Mouse (Mus musculus): ENCODE measurements at regions not wholly inside any gene's neighbourhood (a gene's known extent, or its start where the extent isn't known, plus 50 kb on each side); places are given as distances from the start of the nearest gene placed in this dataset.
"Not testable (repeated sequence)": the region's sequence is repeated elsewhere in the genome, so short reads cannot be mapped to it uniquely, and the experiment has no call there.

DNA sequence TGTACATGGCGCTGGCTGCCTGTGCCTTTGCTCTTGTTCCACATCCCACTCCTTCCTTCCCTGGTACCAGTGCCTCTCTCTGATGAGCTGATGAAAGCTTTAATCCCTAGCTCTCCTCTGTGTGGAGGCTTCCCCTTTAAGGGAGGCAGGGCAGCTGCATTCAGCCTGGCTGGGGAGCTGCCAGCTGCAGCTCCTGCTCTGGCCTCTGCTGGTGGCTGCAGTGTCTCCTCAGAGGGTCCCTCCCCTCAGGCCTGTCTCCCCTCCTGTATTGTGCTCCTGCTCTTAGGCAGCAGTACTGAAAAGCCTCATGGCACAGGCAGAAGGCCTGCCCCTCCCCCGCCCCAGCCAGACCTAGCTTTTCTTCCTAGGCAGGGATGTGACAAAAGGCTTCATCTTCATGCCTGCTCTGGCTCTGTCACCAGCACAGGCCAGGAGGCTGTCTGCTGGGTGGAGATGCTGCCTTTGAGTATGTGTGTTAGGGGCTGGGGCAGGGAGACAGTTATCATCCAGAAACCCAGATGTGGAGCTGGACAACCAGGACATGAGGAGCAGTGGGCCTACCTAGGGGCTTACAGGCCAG is 97.7 kb upstream of the Zcchc13 start:
- not testable (repeated sequence) for DNase-seq (ENCODE audit: low spot score in 2 of 2)

DNA sequence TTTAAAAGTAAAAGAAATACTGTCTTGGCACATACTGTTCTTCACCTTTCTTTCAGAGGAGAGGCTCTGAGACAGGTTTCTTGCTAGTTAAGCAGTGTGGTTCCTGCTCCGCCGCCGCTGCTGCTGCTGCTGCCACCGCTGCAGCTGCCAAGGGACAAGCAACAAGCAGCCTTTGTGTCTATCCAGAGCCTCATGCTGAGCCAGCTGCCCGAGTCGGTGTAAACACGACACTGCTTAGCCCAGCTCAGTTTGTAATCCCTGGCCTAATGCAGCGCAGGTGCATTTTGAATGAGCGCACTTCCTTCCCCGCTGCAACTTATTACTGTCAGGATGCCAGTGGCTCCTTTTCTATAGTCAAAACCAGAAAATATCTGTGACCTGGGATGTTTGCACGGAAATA is 97.1 kb upstream of the Zcchc13 start:
- DNase-seq (ENCODE audit: low spot score in 2 of 2) = no peak

DNA sequence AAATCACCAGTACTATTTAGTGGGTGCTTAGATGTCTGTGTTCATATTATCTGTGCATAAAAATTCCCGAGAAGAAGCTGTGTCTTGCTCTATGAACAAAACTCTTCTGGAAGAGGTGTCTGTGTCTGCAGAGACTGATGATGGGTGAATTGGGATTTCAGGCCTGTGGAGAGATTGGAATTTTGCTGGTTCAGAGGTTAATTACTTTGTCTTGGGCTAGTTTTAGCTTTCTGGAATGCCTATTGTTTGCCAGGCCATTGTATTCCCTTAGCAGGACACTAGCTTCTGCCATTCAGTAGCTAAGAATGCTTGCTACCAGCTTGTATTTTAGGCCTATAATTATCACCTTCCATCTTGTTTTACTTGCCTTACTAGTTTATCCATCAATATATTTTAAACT is 96.6 kb upstream of the Zcchc13 start:
- DNase-seq (ENCODE audit: low spot score in 2 of 2) = no peak

DNA sequence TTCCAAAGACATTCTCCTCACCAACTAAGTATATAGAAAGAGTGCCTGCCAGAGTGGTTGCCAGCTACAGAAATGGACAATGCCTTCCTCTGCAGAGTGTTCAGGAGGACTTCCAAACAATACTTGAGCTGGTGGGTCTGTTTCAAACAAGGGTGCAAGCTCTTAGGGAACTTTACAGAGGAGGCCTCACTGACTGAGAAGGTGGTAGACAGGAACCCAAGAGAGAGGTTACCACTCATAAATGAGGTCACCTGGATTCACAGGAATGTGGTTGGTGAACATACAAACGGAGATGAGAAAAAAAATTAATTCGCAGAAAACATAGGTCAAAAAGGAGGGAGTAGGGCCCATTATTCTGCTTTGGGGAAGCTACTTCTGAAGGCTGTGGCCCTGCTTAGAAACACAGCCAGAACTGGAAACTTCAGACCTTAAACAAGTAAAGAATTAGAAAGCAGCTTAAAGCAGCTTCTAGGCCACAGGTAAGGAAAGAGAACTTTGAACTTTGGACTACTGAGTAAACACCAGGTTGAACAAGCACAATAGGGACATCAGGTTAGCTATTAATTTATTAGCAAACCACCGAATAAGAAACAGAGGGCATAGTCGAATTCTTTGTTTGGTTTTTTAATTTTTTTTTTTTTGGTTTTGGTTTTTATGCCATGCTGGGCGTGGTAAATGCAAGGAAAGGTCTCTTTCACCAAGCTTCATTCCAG is 83.7 kb upstream of the Zcchc13 start:
- no peak for DNase-seq (ENCODE audit: low spot score in 2 of 2)

DNA sequence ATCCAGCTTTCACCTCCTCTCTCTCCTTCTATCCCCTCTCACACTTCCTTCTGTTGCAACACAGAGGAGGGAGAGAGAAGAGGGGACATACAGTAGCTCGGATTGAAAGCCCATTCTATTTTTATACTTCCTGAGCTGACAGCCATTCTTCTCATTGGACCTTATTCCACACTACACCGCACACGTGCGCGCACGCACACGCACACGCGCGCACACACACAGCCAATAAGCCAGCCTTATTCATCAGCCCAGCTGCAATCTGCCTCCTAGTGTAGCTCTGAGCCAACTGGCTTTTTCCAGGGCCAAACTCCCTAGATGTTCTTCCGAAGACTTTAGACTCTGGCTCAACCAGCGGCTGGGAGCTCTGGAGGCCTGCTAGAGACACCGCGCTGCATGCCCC is 79.1 kb upstream of the Zcchc13 start:
- no peak for DNase-seq (ENCODE audit: low spot score in 2 of 2)

DNA sequence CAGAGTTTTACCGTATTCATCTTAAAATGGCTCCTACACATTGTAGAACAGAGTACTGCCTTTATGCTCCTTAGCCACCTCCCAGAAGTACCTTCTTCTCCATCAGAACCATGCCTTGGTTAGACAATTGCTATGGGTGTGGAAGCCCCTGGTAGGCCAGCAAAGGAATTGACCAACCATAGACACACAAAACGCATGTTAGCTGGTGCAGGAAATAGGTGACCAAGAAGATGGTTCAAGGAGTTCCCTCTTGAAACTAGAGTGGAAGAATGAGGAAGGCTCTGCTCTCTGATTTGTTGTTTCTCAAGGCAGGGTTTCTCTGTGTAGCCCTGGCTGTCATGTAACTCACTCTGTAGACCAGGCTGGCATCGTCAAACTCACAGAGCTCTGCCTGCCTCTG is 77.2 kb upstream of the Zcchc13 start:
- DNase-seq (ENCODE audit: low spot score in 2 of 2) = no peak

DNA sequence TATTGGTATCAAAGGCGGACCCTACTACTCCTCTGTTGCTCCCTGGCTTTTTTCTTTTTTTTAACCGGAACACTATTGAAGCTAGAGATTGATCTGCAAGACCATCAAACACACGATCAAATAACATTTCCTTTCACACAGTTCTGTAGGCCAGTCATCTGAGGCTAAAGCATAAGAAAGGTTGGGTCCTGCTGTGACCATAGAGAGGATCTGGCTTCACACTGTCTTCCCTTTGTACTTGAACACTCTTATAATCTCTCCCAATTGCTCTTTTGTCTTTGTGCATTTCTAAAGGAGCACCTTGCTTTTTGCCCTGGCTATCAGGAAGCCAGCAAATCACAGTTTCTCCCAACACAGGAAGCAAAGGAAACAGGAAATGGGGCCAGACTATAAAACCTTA is 76.8 kb upstream of the Zcchc13 start:
- DNase-seq (ENCODE audit: low spot score in 2 of 2) = no peak

DNA sequence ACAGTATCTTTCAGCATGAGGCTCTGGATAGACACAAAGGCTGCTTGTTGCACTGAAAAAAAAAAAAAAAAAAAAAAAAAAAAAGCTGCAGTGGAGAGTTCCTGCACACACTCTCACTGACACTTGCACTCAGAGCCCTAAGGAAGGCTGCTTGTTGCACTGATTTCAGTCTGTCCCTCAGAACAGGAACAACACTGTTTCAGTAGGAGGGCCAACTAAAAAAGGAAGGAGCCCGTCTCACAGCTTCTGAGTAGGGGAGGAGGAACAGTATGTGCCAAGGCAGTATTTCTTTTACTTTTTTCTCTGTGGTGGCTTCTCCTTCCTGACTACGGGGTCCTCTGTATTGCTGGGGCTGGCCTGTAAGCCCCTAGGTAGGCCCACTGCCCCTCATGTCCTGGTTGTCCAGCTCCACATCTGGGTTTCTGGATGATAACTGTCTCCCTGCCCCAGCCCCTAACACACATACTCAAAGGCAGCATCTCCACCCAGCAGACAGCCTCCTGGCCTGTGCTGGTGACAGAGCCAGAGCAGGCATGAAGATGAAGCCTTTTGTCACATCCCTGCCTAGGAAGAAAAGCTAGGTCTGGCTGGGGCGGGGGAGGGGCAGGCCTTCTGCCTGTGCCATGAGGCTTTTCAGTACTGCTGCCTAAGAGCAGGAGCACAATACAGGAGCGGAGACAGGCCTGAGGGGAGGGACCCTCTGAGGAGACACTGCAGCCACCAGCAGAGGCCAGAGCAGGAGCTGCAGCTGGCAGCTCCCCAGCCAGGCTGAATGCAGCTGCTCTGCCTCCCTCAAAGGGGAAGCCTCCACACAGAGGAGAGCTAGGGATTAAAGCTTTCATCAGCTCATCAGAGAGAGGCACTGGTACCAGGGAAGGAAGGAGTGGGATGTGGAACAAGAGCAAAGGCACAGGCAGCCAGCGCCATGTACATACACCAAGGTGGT is 75.1 kb upstream of the Zcchc13 start:
- not testable (repeated sequence) for DNase-seq (ENCODE audit: low spot score in 2 of 2)

DNA sequence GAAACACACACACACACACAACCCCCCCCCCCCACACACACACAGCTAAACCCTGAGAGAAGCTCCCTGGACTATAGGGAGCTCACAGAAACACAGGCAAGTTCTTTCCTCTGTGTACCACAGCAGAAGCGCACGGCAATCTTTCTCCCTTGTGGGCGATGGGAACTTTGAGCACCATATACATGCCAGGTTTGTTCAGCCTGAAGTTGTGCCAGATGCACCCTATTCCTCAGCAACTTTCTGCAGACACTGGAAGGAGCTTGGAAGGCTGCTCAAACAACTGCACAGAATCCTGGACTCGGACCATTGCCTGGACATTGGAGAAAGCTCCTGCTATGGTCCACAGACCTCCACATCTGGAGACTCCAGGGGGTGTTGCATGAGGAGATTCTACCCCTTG is 74.3 kb upstream of the Zcchc13 start:
- DNase-seq (ENCODE audit: low spot score in 2 of 2) = no peak

DNA sequence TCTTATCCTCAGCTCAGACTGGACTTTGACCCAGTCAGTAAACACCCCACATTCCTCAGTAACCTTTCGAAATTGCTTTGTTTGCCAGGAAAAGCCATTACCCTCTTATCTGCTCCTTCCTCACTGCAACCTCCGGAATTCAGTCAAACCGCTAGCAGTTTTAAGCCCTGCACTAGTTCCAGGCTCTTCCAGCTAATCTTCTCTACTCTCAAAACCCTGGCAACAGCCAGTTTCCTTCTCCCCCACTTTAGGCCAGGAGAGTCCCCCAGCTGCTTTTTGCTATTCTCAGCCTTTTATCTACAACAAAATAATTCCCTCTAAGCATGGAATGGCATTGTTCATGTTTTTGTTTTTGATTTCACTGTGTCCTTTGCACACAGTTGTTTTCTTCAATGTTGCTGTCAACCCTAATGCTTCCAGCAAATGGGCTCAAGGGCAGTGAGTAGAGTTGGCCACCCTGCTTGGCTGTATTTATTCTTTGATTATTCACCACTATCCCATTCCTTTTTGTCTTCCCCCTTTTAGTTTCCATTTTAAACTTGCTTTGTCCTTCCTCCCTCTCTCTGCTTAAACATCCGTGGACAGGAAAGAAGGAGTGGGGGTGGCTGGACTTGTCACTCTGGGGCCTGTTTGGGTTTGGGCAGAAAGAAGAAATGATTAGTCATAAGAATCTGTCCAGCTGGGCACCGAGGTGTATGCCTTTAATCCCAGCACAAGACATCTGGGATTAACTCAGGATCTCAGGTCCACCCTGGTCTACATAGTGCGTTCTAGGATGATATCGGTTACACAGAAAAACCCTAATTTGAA is 73.5 kb upstream of the Zcchc13 start:
- no peak for DNase-seq (ENCODE audit: low spot score in 2 of 2)

DNA sequence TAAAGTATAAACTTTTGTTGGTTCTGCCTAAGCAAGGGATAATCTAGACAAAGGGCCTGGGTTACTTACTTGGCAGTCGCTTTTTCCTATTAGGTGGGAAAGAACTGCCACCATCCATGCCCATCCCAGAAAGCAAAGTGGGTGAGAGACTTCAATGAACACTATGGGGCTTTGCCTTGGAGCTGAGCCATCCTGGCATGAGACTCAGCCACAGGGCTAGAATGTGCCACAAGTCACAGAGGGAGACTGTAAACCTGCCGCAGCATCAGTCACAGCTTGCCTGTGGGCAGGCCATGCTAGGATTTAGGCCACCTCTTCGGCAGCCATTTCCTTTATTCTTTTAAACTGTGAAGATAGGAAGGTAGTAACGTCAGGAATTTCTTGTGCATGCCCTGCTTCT is 72.9 kb upstream of the Zcchc13 start:
- no peak for DNase-seq (ENCODE audit: low spot score in 2 of 2)

DNA sequence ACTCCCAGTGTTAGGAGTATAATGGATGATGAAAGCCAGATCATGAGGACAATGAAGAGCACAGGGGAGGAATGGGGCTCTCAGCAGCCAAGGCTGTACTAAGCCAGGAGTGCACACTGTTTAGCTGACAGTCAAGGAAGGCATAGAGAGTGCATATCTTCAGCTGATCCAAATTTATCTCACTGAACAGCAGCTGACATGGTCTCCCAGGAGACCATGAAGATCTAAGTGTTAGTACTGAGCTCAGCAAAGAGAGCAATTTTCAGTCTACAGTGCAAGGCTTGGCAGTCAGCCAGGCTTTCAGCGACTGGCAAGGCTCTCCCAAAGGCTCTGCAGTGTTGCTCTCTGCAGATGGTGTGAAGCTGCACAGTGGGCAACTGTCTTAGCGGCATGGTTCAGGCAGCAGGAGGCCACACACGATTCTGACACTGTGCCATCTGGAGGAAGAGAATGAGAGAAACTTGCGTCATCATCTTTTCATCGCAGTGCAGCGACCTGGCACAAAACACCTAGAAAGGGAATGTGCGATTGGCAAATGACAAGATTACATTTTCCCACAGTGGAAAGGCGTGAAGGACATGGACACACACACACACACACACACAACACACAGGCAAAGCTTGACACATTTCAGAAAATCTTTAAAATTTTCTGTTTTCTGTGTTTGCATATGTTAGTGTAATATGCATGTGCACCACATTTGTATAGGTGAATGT is 66.7 kb upstream of the Zcchc13 start:
- peak; percentile 43 to 60 for DNase-seq (ENCODE audit: low spot score in 2 of 2)

DNA sequence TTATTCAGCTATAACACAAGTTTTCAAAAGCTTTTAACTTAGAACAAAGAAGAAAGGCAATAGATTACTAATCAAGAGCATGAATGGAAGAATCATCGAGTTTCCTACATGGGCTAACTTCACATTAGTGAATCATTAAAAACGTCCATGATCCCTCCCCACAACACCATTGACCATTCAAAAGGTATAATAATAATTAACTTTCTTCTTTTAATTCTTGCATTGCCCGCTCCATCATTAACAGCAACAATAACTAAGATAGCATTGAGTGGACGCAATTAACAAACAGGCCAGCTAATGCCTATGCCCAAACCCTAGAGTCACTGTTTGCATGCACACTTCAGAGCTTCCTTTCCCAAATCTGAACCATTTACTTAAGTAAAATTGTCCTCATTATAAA is 57.0 kb upstream of the Zcchc13 start:
- DNase-seq (ENCODE audit: low spot score in 2 of 2) = no peak

DNA sequence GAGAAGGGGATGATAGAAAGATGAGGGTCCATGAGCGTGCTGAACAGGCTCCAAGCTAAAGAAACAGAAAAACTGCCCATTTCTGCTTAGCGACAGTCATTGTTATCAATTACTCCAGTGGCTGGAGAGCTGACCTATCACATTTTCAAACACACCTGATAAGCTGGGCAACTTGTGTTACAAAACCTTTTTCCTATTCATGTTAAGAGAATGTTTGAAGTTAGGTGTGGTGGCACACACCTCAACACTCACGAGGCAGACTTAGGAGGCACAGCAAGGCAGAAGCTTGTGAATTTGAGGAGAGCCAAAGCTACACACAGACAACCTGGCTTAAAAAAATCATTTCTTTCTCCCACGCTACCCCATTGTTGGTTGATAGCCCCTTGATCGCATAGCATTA is 50.9 kb upstream of the Zcchc13 start:
- DNase-seq (ENCODE audit: low spot score in 2 of 2) = no peak

Small RNAs in the stretch of these regions (microRNA-seq; reads per million reads assigned to microRNA genes)
- gene Mir374b (ENCODE audit: borderline number of aligned reads in 2 of 2) (0 to 0.47 reads per million in 2 experiments), gene Mir374c (ENCODE audit: borderline number of aligned reads in 2 of 2) (0 reads per million in 2 experiments), gene Mir421 (ENCODE audit: borderline number of aligned reads in 2 of 2) (167 to 262 reads per million in 2 experiments)
